Mouse (Mus musculus): Measurements from ENCODE around the gene Cog8. TPM values are rescaled to one million over a fixed set of nuclear protein-coding genes. Genes with fewer than 3 reads are reported as not detected.
"Not testable (repeated sequence)": the region's sequence is repeated elsewhere in the genome, so short reads cannot be mapped to it uniquely, and the experiment has no call there.

Gene Cog8
- polyA plus RNA-seq, 1 experiment from 2014 or later: 42.7 TPM

GRCm38 (mm10) chr8:107033609-107034008 lies 22.9 kb downstream of the Cog8 start:
- not testable (repeated sequence) for H3K36me3 ChIP-seq (ENCODE audit: control insufficient read depth, insufficient read depth, low read length); H3K4me1 ChIP-seq (ENCODE audit: control insufficient read depth, insufficient read depth, low read length); H3K9ac ChIP-seq (ENCODE audit: low read length); H3K4me3 ChIP-seq (ENCODE audit: low read depth, low read length); H3K4me2 ChIP-seq (ENCODE audit: low read depth, severe bottlenecking); ATAC-seq (ENCODE audit: insufficient number of reproducible peaks, low FRiP score, low TSS enrichment, low read depth); DNase-seq (ENCODE audit: low spot score); H3K27me3 ChIP-seq (ENCODE audit: control insufficient read depth, insufficient read depth, low read length); H3K27ac ChIP-seq (replicated peaks; ENCODE audit: low read depth, low read length); H3K9me3 ChIP-seq (ENCODE audit: control insufficient read depth, low read length)
- 100% methylated on average over 2 of the region's 2 CpGs for whole genome bisulfite sequencing

- no peak for ATAC-seq (ENCODE audit: insufficient number of reproducible peaks, low FRiP score, low TSS enrichment, low read depth)
- Histone ChIP-seq H3K9me3 (ENCODE audit: control insufficient read depth, low read length) (no peaks in the 10 kb centered on the region), H3K4me1 (ENCODE audit: control insufficient read depth, insufficient read depth, low read length) (peaks cover 9% of the 10 kb centered on the region), H3K9ac (ENCODE audit: low read length) (peak overlapping the region; percentile 89), H3K27ac (replicated peaks; ENCODE audit: low read depth, low read length) (0 out of 2 replicates have a peak overlapping the region, but pooled peaks have one; percentile 18), H3K27me3 (ENCODE audit: control insufficient read depth, insufficient read depth, low read length) (no peaks in the 10 kb centered on the region), H3K4me2 (ENCODE audit: low read depth, severe bottlenecking) (peak overlapping the region; percentile 65), H3K36me3 (ENCODE audit: control insufficient read depth, insufficient read depth, low read length) (no peaks in the 10 kb centered on the region), H3K4me3 (ENCODE audit: low read depth, low read length) (peak overlapping the region; percentile 96)
- 0% methylated on average over 40 of the region's 40 CpGs for WGBS
- no peak for DNase-seq (ENCODE audit: low spot score)
These were observed 24.9 kb downstream of the Cog8 start for GRCm38 (mm10) chr8:107031577-107032090.

- ATAC-seq (ENCODE audit: insufficient number of reproducible peaks, low FRiP score, low TSS enrichment, low read depth) (peak; percentile 89), DNase-seq (ENCODE audit: low spot score) (peak; percentile 99)
- H3K4me1 ChIP-seq (ENCODE audit: control insufficient read depth, insufficient read depth, low read length): peaks cover 9% of the 10 kb centered on the region
- peak within 1 kb of the TSS; percentile 96 for H3K4me3 ChIP-seq (ENCODE audit: low read depth, low read length)
- 0 out of 2 replicates have a peak within 1 kb of the TSS, but pooled peaks have one; percentile 18 for H3K27ac ChIP-seq (replicated peaks; ENCODE audit: low read depth, low read length)
- 5% methylated on average over 65 of the region's 66 CpGs for WGBS
- H3K27me3 ChIP-seq (ENCODE audit: control insufficient read depth, insufficient read depth, low read length): no peaks in the 10 kb centered on the region
- no peaks in the 10 kb centered on the region for H3K36me3 ChIP-seq (ENCODE audit: control insufficient read depth, insufficient read depth, low read length)
- H3K9ac ChIP-seq (ENCODE audit: low read length): peak within 1 kb of the TSS; percentile 89
- H3K9me3 ChIP-seq (ENCODE audit: control insufficient read depth, low read length): no peaks in the 10 kb centered on the region
- H3K4me2 ChIP-seq (ENCODE audit: low read depth, severe bottlenecking): peak within 1 kb of the TSS; percentile 65
These were observed 25.6 kb downstream of the Cog8 start, which contains the start of gene Vps4a for GRCm38 (mm10) chr8:107030650-107031576. Gene Vps4a, plus strand, starts transcription at chr8:107031222.

GRCm38 (mm10) chr8:107030058-107030457 lies 26.4 kb downstream of the Cog8 start:
- H3K4me1 ChIP-seq (ENCODE audit: control insufficient read depth, insufficient read depth, low read length): peaks cover 9% of the 10 kb centered on the region
- H3K9ac ChIP-seq (ENCODE audit: low read length): no peak overlapping the region
- H3K9me3 ChIP-seq (ENCODE audit: control insufficient read depth, low read length): no peaks in the 10 kb centered on the region
- no peak overlapping the region for H3K4me2 ChIP-seq (ENCODE audit: low read depth, severe bottlenecking)
- H3K27ac ChIP-seq (replicated peaks; ENCODE audit: low read depth, low read length): no peak overlapping the region
- ATAC-seq (ENCODE audit: insufficient number of reproducible peaks, low FRiP score, low TSS enrichment, low read depth) (no peak), DNase-seq (ENCODE audit: low spot score) (no peak)
- H3K4me3 ChIP-seq (ENCODE audit: low read depth, low read length): no peak overlapping the region
- H3K36me3 ChIP-seq (ENCODE audit: control insufficient read depth, insufficient read depth, low read length): no peaks in the 10 kb centered on the region
- no peaks in the 10 kb centered on the region for H3K27me3 ChIP-seq (ENCODE audit: control insufficient read depth, insufficient read depth, low read length)
- WGBS: 69% methylated on average over 5 of the region's 5 CpGs

GRCm38 (mm10) chr8:107029310-107029709 lies 27.2 kb downstream of the Cog8 start:
- Histone ChIP-seq H3K9me3 (ENCODE audit: control insufficient read depth, low read length) (no peaks in the 10 kb centered on the region), H3K36me3 (ENCODE audit: control insufficient read depth, insufficient read depth, low read length) (no peaks in the 10 kb centered on the region), H3K4me3 (ENCODE audit: low read depth, low read length) (no peak overlapping the region), H3K9ac (ENCODE audit: low read length) (no peak overlapping the region), H3K4me2 (ENCODE audit: low read depth, severe bottlenecking) (no peak overlapping the region), H3K27me3 (ENCODE audit: control insufficient read depth, insufficient read depth, low read length) (no peaks in the 10 kb centered on the region), H3K27ac (replicated peaks; ENCODE audit: low read depth, low read length) (no peak overlapping the region), H3K4me1 (ENCODE audit: control insufficient read depth, insufficient read depth, low read length) (peaks cover 9% of the 10 kb centered on the region)
- 75% methylated on average over 3 of the region's 3 CpGs for WGBS
- no peak for DNase-seq (ENCODE audit: low spot score)
- ATAC-seq (ENCODE audit: insufficient number of reproducible peaks, low FRiP score, low TSS enrichment, low read depth): no peak

- Histone ChIP-seq H3K27me3 (ENCODE audit: control insufficient read depth, insufficient read depth, low read length) (no peaks in the 10 kb centered on the region), H3K36me3 (ENCODE audit: control insufficient read depth, insufficient read depth, low read length) (no peaks in the 10 kb centered on the region), H3K9ac (ENCODE audit: low read length) (no peak overlapping the region), H3K4me2 (ENCODE audit: low read depth, severe bottlenecking) (no peak overlapping the region), H3K4me1 (ENCODE audit: control insufficient read depth, insufficient read depth, low read length) (no peaks in the 10 kb centered on the region), H3K9me3 (ENCODE audit: control insufficient read depth, low read length) (no peaks in the 10 kb centered on the region), H3K27ac (replicated peaks; ENCODE audit: low read depth, low read length) (no peak overlapping the region), H3K4me3 (ENCODE audit: low read depth, low read length) (no peak overlapping the region)
- no peak for DNase-seq (ENCODE audit: low spot score)
- no peak for ATAC-seq (ENCODE audit: insufficient number of reproducible peaks, low FRiP score, low TSS enrichment, low read depth)
- whole genome bisulfite sequencing: 93% methylated on average over 8 of the region's 8 CpGs
These were observed 33.0 kb downstream of the Cog8 start for GRCm38 (mm10) chr8:107023479-107023878.

- H3K36me3 ChIP-seq (ENCODE audit: control insufficient read depth, insufficient read depth, low read length): peaks cover 2% of the 10 kb centered on the region; the same call in 1 of the 2 replicates
- no peak overlapping the region for H3K27ac ChIP-seq (replicated peaks; ENCODE audit: low read depth, low read length)
- DNase-seq (ENCODE audit: low spot score): no peak
- no peaks in the 10 kb centered on the region for H3K9me3 ChIP-seq (ENCODE audit: control insufficient read depth, low read length)
- no peaks in the 10 kb centered on the region for H3K27me3 ChIP-seq (ENCODE audit: control insufficient read depth, insufficient read depth, low read length)
- ATAC-seq (ENCODE audit: insufficient number of reproducible peaks, low FRiP score, low TSS enrichment, low read depth): no peak
- 88% methylated on average over 1 of the region's 1 CpGs for WGBS
- no peak overlapping the region for H3K9ac ChIP-seq (ENCODE audit: low read length)
- no peak overlapping the region for H3K4me3 ChIP-seq (ENCODE audit: low read depth, low read length)
- no peaks in the 10 kb centered on the region for H3K4me1 ChIP-seq (ENCODE audit: control insufficient read depth, insufficient read depth, low read length)
- no peak overlapping the region for H3K4me2 ChIP-seq (ENCODE audit: low read depth, severe bottlenecking)
These were observed 41.6 kb downstream of the Cog8 start for GRCm38 (mm10) chr8:107014915-107015314.

GRCm38 (mm10) chr8:107012666-107013065 lies 43.8 kb downstream of the Cog8 start:
- Histone ChIP-seq H3K4me3 (ENCODE audit: low read depth, low read length) (no peak overlapping the region), H3K9me3 (ENCODE audit: control insufficient read depth, low read length) (no peaks in the 10 kb centered on the region), H3K27ac (replicated peaks; ENCODE audit: low read depth, low read length) (no peak overlapping the region), H3K9ac (ENCODE audit: low read length) (no peak overlapping the region), H3K27me3 (ENCODE audit: control insufficient read depth, insufficient read depth, low read length) (no peaks in the 10 kb centered on the region), H3K4me1 (ENCODE audit: control insufficient read depth, insufficient read depth, low read length) (no peaks in the 10 kb centered on the region), H3K4me2 (ENCODE audit: low read depth, severe bottlenecking) (no peak overlapping the region), H3K36me3 (ENCODE audit: control insufficient read depth, insufficient read depth, low read length) (peaks cover 2% of the 10 kb centered on the region; the same call in 1 of the 2 replicates)
- no peak for ATAC-seq (ENCODE audit: insufficient number of reproducible peaks, low FRiP score, low TSS enrichment, low read depth)
- DNase-seq (ENCODE audit: low spot score): no peak
- 61% methylated on average over 2 of the region's 2 CpGs for WGBS
